Mouse (Mus musculus): ENCODE results near the gene Gpr142. TPM values are rescaled to one million over a fixed set of nuclear protein-coding genes. Genes with fewer than 3 reads are reported as not detected.

The Gpr142 gene
- polyA plus RNA-seq (2015; fragmentation: Nextera tagmentation; extraction: Ambion mirVana): not detected in 2 replicates

DNA sequence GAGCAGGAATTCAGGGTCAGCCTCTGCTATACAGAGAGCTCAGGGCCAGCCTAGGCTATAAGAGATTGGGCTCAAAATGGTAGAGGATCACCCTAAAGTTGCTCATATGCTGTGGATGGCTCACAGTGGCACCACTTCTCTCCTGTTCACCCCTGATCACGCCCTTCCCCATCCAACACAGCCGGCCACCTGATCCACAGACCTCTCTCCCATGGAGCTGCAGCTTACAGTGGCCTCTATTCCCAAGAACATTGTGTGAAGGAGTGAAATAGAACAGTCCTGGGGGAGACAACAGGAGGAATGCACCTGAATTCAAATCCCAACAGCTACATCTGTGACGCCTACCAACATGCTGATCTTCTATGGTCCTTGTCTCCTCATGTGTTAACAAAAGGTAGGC, at the start of gene Gpr142:
Gene Gpr142, plus strand, starts transcription at position 301 of the 400 bp plus-strand sequence.
- ATAC-seq: no peak
- H3K36me3 ChIP-seq (ENCODE audit: control insufficient read depth, insufficient read depth, low read length): no peaks in the 10 kb centered on the region
- H3K9me3 ChIP-seq (replicated peaks; ENCODE audit: control insufficient read depth, low read length, poor library complexity, severe bottlenecking): no peaks in the 10 kb centered on the region
- H3K4me1 ChIP-seq (ENCODE audit: control insufficient read depth, insufficient read depth, low read length): peaks cover 31% of the 10 kb centered on the region
- no peak within 1 kb of the TSS for H3K4me3 ChIP-seq (ENCODE audit: low read depth, low read length)
- no peaks in the 10 kb centered on the region for H3K27me3 ChIP-seq (ENCODE audit: control insufficient read depth, insufficient read depth, low read depth, low read length)
- WGBS: 97% methylated on average over 3 of the region's 3 CpGs
- H3K27ac ChIP-seq (ENCODE audit: low read length): no peak within 1 kb of the TSS
- no peak within 1 kb of the TSS for H3K4me2 ChIP-seq (ENCODE audit: low read length)
- no peak within 1 kb of the TSS for H3K9ac ChIP-seq (ENCODE audit: low read depth, low read length)

DNA sequence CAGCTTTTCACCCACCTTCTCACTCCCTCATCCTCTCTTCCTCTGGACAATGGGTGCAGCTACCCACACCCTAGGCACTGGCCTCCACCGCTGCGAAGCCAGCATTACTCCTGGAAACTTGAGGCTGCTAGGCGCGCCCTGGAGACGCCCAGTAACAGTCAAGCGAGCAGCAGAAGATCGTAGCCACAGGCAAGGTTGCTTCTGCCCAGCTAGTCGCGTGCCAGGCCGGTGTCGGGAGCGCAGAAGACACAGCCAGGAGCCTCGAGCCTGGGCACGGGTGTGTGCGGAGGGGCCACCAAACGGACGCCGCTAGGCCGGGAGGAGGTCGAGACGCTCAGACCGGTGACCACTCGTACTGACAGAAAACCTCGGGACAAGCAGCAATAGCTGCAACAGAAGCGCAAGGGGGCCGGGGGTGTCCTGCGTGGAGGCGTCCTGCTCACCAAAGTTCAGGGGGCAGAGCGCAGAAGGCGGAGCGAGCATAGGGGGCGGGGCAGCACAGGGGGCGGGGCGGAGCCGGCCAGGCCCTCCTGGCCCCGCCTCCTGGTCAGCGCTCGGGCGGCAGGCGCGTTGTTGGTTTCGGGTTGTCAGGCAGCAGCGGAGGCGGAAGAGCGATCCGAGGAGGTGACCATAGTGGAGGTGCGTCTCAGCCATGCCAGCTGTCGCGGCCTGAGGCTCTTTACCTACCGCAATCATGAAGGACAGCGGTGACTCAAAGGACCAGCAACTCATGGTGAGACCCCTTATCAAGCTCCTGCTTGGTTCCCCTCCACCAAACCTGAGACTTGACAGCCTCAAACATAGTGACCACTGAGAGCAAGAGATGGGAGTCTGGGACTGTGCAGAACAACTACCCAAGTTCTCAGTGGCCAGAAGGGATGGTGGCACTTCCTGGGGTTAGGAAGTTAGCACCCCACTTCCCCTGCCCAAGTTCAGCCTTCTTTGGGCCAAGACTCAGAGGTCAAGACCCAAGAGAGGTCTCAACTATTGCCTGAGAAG, 33.6 kb upstream of the Gpr142 start, which contains the start of gene Kif19a:
Gene Kif19a, plus strand, starts transcription at position 569 of the 999 bp plus-strand sequence.
- Histone ChIP-seq H3K4me3 (ENCODE audit: low read depth, low read length) (peak within 1 kb of the TSS; percentile 51), H3K4me2 (ENCODE audit: low read length) (peak within 1 kb of the TSS; percentile 95), H3K36me3 (ENCODE audit: control insufficient read depth, insufficient read depth, low read length) (no peaks in the 10 kb centered on the region), H3K9me3 (replicated peaks; ENCODE audit: control insufficient read depth, low read length, poor library complexity, severe bottlenecking) (no peaks in the 10 kb centered on the region), H3K27me3 (ENCODE audit: control insufficient read depth, insufficient read depth, low read depth, low read length) (peaks cover 15% of the 10 kb centered on the region), H3K27ac (ENCODE audit: low read length) (no peak within 1 kb of the TSS), H3K9ac (ENCODE audit: low read depth, low read length) (peak within 1 kb of the TSS; percentile 52), H3K4me1 (ENCODE audit: control insufficient read depth, insufficient read depth, low read length) (0 out of 2 replicates have a peak, but pooled peaks cover 2% of the 10 kb centered on the region)
- ATAC-seq: peak; percentile 17; the same call in 1 of the 2 replicates
- WGBS: 3% methylated on average over 51 of the region's 51 CpGs

DNA sequence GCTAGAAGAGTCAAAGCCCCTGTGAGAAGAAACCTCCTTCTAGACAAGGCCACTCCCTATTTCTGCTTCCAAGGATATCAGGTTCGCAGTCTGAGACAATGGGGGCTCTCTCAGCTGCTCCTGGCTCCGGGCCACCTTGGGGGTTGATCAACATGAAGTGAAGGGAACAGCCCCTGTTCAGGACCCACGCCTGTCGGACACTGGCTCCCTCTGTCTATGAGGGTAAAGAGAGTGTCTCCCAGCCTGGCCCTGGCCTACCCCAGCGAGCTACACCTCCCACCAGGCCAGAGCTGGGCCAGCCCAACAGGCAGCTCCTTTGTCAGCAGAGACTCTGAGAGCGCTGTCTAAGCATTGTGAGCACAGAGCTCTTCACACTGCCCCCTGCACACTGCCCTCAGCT, 28.8 kb upstream of the Gpr142 start:
- 0 out of 2 replicates have a peak, but pooled peaks cover 2% of the 10 kb centered on the region for H3K4me1 ChIP-seq (ENCODE audit: control insufficient read depth, insufficient read depth, low read length)
- H3K27ac ChIP-seq (ENCODE audit: low read length): no peak overlapping the region
- WGBS: 40% methylated on average over 6 of the region's 6 CpGs
- no peak overlapping the region for H3K4me3 ChIP-seq (ENCODE audit: low read depth, low read length)
- H3K36me3 ChIP-seq (ENCODE audit: control insufficient read depth, insufficient read depth, low read length): no peaks in the 10 kb centered on the region
- H3K27me3 ChIP-seq (ENCODE audit: control insufficient read depth, insufficient read depth, low read depth, low read length): peaks cover 15% of the 10 kb centered on the region
- no peak for ATAC-seq
- no peaks in the 10 kb centered on the region for H3K9me3 ChIP-seq (replicated peaks; ENCODE audit: control insufficient read depth, low read length, poor library complexity, severe bottlenecking)
- H3K4me2 ChIP-seq (ENCODE audit: low read length): no peak overlapping the region
- H3K9ac ChIP-seq (ENCODE audit: low read depth, low read length): no peak overlapping the region

DNA sequence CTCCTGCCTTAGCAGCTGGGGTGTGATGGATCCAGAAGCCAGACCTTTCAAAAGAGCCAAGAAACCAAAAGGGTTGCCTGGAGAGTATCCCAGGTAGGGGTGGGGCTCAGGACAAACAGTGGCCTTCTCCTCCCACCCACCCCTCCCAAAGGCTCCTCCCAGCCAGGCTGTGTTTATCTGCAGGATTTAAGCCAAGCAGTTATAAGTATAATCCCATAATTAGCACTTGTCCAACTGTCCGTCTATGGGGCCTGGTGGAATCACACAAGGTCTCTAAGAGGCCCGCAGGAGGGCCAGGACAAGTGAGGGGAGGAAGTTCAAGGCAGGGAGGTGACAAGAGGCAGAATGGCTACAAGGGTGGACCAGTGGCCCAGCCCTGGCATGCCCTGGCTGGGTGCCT, 26.8 kb upstream of the Gpr142 start:
- Histone ChIP-seq H3K4me2 (ENCODE audit: low read length) (no peak overlapping the region), H3K4me3 (ENCODE audit: low read depth, low read length) (no peak overlapping the region), H3K9ac (ENCODE audit: low read depth, low read length) (no peak overlapping the region), H3K9me3 (replicated peaks; ENCODE audit: control insufficient read depth, low read length, poor library complexity, severe bottlenecking) (no peaks in the 10 kb centered on the region), H3K4me1 (ENCODE audit: control insufficient read depth, insufficient read depth, low read length) (no peaks in the 10 kb centered on the region), H3K36me3 (ENCODE audit: control insufficient read depth, insufficient read depth, low read length) (no peaks in the 10 kb centered on the region), H3K27ac (ENCODE audit: low read length) (no peak overlapping the region), H3K27me3 (ENCODE audit: control insufficient read depth, insufficient read depth, low read depth, low read length) (peaks cover 2% of the 10 kb centered on the region; the same call in 1 of the 2 replicates)
- no peak for ATAC-seq
- 71% methylated on average over 2 of the region's 2 CpGs for WGBS

DNA sequence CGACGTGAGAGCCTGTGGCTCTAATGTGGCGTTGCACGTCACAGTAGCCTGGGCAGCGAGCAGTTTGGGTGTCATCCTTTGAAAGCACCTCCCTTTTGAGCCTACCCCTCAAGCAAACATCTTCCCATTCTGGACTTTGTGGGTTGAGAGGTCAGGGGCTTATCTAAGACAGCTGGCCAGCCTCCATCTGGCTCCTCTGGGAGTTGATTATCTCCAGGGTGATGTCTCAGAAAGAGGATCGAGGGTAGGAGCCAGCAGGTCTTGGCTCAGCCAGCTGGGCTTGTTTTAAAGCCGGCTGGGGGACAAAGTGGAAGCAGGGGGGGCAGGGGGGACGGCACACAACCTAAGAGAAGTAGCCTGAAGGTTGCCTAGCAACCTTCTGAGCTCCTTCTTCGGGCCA, 18.6 kb upstream of the Gpr142 start:
- WGBS: 28% methylated on average over 9 of the region's 9 CpGs
- no peaks in the 10 kb centered on the region for H3K36me3 ChIP-seq (ENCODE audit: control insufficient read depth, insufficient read depth, low read length)
- H3K4me1 ChIP-seq (ENCODE audit: control insufficient read depth, insufficient read depth, low read length): peaks cover 4% of the 10 kb centered on the region; the same call in 1 of the 2 replicates
- H3K4me2 ChIP-seq (ENCODE audit: low read length): no peak overlapping the region
- H3K27ac ChIP-seq (ENCODE audit: low read length): no peak overlapping the region
- ATAC-seq: no peak
- peaks cover 7% of the 10 kb centered on the region for H3K27me3 ChIP-seq (ENCODE audit: control insufficient read depth, insufficient read depth, low read depth, low read length)
- no peak overlapping the region for H3K9ac ChIP-seq (ENCODE audit: low read depth, low read length)
- H3K4me3 ChIP-seq (ENCODE audit: low read depth, low read length): no peak overlapping the region
- H3K9me3 ChIP-seq (replicated peaks; ENCODE audit: control insufficient read depth, low read length, poor library complexity, severe bottlenecking): no peaks in the 10 kb centered on the region

DNA sequence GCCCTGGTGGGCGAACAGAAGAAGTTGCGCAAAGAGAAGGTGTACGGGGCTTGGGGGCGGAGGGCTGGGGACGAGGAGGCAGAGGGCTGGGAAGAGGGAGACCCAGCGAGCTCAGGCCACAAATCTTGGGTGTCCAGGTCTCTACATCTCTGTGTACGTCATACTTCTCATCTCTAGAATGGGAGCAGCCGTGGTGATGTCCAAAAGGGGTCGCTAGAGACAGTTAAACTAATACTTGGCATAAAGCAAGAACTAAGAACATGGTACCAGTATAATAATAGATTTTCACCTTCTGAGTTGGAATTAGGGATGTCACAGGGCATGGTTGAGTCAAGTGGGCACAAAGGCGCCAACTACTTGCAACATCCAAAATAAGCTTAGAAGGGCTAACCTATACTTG, 12.8 kb upstream of the Gpr142 start:
- Histone ChIP-seq H3K9ac (ENCODE audit: low read depth, low read length) (peak overlapping the region; percentile 58), H3K4me1 (ENCODE audit: control insufficient read depth, insufficient read depth, low read length) (peaks cover 8% of the 10 kb centered on the region; the same call in 1 of the 2 replicates), H3K9me3 (replicated peaks; ENCODE audit: control insufficient read depth, low read length, poor library complexity, severe bottlenecking) (no peaks in the 10 kb centered on the region), H3K27ac (ENCODE audit: low read length) (no peak overlapping the region), H3K27me3 (ENCODE audit: control insufficient read depth, insufficient read depth, low read depth, low read length) (peaks cover 8% of the 10 kb centered on the region), H3K36me3 (ENCODE audit: control insufficient read depth, insufficient read depth, low read length) (no peaks in the 10 kb centered on the region), H3K4me2 (ENCODE audit: low read length) (peak overlapping the region; percentile 61), H3K4me3 (ENCODE audit: low read depth, low read length) (peak overlapping the region; percentile 30)
- WGBS: 49% methylated on average over 10 of the region's 10 CpGs
- no peak for ATAC-seq

DNA sequence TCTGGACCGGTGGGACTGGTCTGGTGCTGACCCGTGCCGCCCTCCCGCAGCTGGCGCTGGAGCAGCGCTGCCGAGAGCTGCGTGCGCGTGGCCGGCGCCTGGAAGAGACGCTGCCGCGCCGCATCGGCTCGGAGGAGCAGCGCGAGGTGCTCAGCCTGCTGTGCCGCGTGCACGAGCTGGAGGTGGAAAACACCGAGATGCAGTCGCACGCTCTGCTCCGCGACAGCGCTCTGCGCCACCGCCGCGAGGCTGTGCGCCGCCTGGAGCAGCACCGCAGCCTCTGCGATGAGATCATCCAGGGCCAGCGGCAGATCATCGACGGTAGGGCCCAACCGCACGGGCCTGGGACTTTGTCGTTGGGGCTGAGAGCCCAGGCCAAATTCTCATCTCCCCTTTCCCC, 12.4 kb upstream of the Gpr142 start:
- H3K27ac ChIP-seq (ENCODE audit: low read length): peak overlapping the region; percentile 13; the same call in 1 of the 2 replicates
- peak overlapping the region; percentile 30 for H3K4me3 ChIP-seq (ENCODE audit: low read depth, low read length)
- ATAC-seq: peak; percentile 47; the same call in 1 of the 2 replicates
- peak overlapping the region; percentile 61 for H3K4me2 ChIP-seq (ENCODE audit: low read length)
- peak overlapping the region; percentile 58 for H3K9ac ChIP-seq (ENCODE audit: low read depth, low read length)
- peaks cover 8% of the 10 kb centered on the region for H3K27me3 ChIP-seq (ENCODE audit: control insufficient read depth, insufficient read depth, low read depth, low read length)
- H3K4me1 ChIP-seq (ENCODE audit: control insufficient read depth, insufficient read depth, low read length): peaks cover 11% of the 10 kb centered on the region; the same call in 1 of the 2 replicates
- H3K36me3 ChIP-seq (ENCODE audit: control insufficient read depth, insufficient read depth, low read length): no peaks in the 10 kb centered on the region
- WGBS: 1% methylated on average over 43 of the region's 43 CpGs
- H3K9me3 ChIP-seq (replicated peaks; ENCODE audit: control insufficient read depth, low read length, poor library complexity, severe bottlenecking): no peaks in the 10 kb centered on the region

DNA sequence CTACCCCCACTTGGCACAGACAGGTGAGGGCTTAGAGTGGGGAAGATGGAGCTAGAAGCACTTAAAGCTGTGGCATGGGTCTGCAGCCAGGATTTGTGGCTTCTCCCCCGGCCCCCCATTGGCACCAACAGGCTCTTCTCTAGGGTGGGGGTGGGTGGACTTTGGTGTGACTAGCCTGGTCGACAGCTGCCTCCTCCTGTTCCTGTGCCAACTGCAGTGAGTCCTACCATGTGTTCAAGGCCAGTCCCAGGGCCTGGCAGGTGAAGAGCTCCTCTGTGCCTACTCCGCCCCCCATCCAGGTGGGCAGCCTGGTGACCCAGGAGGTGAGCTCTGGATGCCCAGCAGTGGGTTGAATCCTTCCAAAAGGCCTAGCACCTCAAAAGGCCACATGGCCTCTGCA, 11.1 kb upstream of the Gpr142 start:
- Histone ChIP-seq H3K4me1 (ENCODE audit: control insufficient read depth, insufficient read depth, low read length) (peaks cover 16% of the 10 kb centered on the region; the same call in 1 of the 2 replicates), H3K4me2 (ENCODE audit: low read length) (no peak overlapping the region), H3K27me3 (ENCODE audit: control insufficient read depth, insufficient read depth, low read depth, low read length) (peaks cover 8% of the 10 kb centered on the region), H3K36me3 (ENCODE audit: control insufficient read depth, insufficient read depth, low read length) (no peaks in the 10 kb centered on the region), H3K9me3 (replicated peaks; ENCODE audit: control insufficient read depth, low read length, poor library complexity, severe bottlenecking) (no peaks in the 10 kb centered on the region), H3K4me3 (ENCODE audit: low read depth, low read length) (no peak overlapping the region), H3K9ac (ENCODE audit: low read depth, low read length) (no peak overlapping the region), H3K27ac (ENCODE audit: low read length) (no peak overlapping the region)
- ATAC-seq: no peak
- WGBS: 77% methylated on average over 3 of the region's 3 CpGs

All from midbrain, embryonic 16.5 days (tissue).